Mouse (Mus musculus) heart, adult 18-20 months (tissue): Measurements from ENCODE around the gene Mrpl18. TPM values are rescaled to one million over a fixed set of nuclear protein-coding genes. Genes with fewer than 3 reads are reported as not detected.
A peak's percentile ranks its signal among the peaks of the same experiment; 100 is the strongest.
"Not testable (repeated sequence)": the region's sequence is repeated elsewhere in the genome, so short reads cannot be mapped to it uniquely, and the experiment has no call there.

Source experiments
- DNase-seq, 2 experiments: peaks; one replicate each; pipeline ENCODE4 v3.0.0; 2021 to 2022; ENCODE audit warnings: mixed read lengths in 1 of 2
- total RNA-seq, 2 experiments: library from RNA; stranded (reverse); gene quantifications; 2 replicates each; pipeline ENCODE4 v1.2.3; 2021

Mrpl18 gene
- total RNA-seq, 2 experiments from 2014 or later, result 163 to 179 TPM

DNA sequence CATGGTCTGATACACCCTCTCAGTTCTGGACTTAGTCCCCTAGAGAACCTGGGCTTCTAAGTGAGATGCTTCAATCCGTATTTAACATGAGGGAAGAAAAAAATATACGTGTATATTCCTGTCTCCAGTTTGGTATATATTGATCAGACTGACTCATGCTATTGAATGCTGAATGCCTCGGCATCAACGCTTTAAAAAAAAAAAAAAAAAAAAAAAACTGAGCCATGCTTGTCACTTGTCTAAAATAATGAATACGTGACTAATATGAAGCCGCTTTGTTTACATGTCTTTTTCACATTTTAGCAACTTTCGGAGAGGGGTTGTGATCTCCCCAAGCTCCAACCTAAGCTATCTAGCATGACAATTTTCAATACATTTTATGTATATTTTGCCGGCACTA lies 5.8 kb downstream of the Mrpl18 start:
- no peak for DNase-seq

DNA sequence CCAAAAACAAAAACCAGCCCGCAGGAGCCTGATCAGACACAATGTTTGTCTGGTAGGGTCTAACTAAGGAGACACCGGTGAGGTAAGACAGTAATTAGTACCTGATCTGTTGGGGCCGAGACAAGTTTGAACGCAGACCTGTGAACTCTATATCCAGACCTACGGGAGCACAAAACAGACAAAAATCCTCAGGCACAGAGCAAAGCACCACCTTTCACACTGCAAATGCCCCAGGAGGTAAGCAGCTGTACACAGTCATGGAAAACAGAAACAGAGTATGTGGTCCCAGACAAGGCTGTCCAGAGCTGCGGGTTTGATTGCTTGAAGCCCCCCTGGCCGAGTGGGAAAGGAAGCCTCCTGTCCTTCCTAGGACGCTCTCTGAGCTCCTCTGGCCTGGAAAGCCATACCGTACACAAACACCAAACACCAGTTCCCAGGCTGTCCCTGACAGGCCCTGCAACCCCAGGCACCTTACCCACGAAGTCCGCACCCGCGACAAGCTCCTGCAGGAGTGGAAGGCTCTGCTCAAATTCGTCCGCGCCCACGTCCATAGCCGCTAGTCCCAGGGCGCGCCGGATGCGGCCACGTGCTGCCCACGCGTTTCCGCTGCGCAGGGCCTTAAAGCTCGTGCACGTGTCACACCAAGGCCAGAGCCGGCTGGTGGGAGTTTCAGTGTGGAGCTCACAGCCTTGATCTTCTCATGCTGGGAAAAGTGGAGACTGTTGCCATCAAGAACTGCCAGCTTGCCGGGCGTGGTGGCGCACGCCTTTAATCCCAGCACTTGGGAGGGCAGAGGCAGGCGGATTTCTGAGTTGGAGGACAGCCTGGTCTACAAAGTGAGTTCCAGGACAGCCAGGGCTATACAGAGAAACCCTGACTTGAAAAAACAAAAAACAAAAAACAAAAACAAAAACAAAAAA lies 6.5 kb downstream of the Mrpl18 start, which contains the start of gene Pnldc1:
Gene Pnldc1 (minus strand): TSS at position 870 of the 920 bp plus-strand sequence.
- DNase-seq, result no peak

DNA sequence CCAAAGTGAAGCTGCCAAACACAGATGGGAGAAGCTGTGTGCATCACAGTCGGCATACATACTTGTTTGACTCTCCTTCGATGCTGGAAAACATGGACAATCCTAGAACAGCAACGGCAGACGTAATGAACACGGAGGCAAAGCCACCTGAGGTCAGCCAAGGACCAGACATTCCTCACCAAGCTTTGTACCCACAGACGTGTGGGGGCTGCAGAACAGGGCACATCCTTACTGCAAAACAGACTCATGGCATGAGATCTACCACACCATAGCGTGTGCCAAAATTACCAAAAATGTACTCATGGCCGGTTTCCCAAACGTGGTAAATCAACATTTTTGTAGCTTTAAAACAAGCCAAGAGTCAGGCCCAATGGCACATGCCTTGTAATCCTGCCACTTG lies 9.7 kb downstream of the Mrpl18 start:
- DNase-seq, result no peak

DNA sequence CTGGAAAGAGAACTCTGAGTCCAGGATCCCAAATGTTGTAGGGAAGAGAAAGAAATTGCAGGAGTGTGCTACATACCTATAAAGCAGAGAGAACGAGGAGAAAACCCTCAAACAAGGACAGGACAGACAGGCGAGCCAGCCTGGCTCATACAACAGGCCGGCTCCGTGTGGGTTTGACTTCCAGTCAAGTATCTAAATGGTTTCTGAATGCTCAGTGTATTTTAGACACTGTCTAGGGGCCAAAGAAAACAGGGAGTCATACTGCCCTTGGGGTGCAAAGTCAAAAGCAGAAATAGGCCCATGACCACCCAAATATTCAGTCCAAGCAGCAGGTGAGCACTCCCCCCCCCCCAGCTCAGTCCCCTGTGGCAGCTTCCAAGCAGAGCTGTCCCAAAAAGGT lies 10.3 kb downstream of the Mrpl18 start:
- DNase-seq, result no peak

DNA sequence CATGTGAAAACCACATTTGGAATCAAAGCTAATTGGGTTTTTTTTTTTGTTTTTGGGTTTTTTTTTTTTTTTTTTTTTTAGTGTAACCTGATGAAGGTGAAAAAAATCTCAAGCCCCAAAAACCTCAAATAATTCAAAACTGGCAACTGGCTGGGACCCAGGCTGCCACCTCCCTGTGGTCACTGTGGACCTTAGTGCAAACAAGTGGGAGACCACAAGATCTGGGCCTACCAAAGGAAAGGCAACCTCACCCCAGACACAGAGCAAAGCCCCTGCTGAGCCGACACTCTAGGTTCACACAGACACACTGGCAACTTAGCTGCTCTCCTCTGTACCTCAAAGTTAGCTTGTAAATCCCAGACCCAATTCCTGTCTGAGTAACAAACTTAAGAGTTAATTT lies 11.8 kb downstream of the Mrpl18 start:
- no peak for DNase-seq

DNA sequence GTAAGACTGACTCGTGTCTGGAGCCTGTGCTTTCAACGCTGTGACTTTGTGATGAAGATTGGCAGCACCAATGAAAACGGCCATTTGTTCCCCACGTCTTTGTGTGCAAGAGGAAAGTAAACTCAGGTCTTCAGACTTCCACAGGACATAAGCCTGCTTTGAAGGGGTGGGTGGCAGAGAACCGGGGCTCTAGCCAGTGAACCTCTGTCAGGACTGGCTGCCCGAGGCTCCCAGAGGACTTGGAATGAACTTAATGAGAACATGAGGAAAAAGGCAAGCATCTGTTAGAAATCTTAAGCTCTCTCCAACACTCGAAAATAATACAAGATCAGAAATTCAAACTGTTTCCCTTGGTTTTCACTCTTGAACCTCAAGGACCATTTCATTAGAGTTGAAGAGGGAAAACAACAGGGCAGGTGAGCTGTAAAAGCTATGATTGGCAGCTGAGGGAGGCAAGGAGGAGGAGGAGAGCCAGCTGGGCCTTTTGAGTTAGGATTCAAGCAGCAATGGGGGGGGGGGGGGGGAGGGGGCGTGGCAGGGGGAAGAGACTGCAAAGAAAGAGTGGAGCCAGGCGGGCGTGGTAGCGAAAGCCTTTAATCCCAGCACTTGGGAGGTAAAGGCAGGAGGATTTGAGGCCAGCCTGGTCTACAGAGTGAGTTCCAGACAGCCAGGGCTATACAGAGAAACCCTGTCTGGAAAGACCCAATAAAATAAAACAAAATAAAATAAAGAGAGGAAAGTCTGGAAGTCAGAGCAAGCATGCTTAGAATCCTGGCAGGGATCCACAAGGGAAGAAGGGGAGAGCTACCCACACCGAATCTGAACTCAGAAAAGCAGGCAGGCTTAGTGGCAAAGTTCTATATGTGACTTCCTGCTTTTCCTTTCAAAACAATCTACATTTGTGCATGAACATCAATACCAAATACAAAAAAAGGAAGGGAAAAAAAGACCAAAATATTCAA lies 12.5 kb downstream of the Mrpl18 start:
- DNase-seq, result no peak

DNA sequence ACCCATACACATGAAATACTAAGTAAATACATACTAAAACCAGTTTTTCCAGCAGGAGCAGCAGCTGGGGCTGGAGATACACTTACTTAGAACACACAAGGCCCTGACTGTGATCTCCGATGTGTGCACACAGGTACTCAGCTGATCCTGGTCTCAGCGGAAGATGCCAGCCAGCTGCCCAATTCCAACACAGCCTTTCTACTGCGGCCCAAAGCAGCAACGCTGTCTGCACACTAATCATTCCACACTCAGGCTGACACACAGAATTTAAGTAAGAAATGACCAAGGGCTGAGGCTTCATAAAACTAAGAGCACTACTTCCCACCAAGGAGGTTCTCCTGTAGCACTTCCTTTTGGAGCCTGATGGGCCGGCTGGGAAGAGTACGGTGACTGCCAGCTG lies 13.9 kb downstream of the Mrpl18 start:
- DNase-seq, result no peak

DNA sequence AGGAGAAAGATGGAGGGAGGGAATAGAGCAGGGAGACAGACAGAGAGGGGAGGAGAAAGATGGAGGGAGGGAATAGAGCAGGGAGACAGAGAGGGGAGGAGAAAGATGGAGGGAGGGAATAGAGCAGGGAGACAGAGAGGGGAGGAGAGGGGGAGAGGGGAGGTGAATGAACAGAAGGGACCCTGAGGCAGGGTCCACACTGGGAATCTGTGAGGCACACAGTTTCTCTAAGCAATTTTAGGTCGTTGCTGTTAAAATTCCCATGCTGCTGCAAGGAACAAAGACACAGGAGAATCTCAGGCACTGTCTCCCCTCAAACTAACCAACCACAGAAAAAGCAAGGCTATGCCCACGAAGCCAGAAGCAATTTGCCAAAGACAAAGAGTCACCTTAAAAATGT lies 17.5 kb downstream of the Mrpl18 start:
- DNase-seq, result not testable (repeated sequence)

DNA sequence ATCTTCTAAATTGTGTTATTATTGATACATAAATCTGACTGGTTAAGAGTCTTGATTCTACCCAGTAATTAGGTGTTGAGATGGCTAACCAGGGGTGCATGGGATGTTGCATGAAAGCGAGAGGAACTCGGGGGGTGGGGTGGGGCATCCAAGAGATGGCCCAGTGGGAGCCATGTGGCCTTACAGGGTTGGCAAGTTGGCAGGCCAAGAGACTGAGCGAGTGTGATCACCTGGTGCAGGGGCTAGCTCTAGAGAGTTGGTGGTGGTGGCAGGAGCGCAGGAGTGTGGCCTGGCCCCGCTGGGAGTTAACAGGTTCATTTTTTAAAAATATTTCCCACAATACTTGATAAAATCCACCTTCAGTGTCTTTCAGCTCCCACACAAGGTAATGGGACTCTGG lies 18.5 kb downstream of the Mrpl18 start:
- DNase-seq, result no peak

DNA sequence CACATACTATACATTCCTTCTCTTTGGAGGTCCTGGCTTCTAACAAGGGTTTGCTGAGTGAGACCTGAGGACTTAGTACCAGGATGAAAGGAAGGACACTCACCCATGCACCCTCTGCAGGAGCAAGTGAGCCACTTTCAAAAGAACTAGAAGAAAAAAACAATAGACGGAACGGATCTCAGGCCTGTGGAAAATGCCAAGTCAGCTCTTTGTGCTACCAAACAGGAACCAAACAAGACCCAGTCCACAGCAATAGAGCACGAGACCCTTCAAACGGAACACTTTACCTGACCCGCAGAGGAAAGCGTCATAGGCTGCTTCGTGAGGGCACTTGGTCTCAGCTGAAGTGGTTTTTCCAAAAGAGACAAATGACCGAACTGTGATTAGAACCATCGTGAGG lies 24.1 kb downstream of the Mrpl18 start:
- DNase-seq, result no peak

DNA sequence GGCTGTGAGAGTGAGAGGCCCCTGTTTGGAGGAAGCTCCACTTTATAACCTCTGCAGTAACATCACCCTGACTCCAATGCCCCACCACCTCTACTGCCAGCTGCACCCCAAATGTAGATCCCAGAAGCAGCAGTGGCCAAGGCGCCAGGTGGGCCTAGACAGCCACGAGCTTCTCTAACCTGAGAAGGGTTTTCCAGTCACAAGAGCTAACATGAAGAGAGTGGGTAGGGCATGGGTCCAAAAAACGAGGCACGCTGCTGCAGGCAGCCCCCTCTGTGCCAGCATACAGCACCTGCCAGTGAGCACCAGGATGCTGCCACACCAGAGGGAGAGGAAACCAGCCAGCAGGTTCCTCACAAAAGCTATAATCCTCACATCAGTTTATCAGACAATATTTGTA lies 25.1 kb downstream of the Mrpl18 start:
- no peak for DNase-seq

DNA sequence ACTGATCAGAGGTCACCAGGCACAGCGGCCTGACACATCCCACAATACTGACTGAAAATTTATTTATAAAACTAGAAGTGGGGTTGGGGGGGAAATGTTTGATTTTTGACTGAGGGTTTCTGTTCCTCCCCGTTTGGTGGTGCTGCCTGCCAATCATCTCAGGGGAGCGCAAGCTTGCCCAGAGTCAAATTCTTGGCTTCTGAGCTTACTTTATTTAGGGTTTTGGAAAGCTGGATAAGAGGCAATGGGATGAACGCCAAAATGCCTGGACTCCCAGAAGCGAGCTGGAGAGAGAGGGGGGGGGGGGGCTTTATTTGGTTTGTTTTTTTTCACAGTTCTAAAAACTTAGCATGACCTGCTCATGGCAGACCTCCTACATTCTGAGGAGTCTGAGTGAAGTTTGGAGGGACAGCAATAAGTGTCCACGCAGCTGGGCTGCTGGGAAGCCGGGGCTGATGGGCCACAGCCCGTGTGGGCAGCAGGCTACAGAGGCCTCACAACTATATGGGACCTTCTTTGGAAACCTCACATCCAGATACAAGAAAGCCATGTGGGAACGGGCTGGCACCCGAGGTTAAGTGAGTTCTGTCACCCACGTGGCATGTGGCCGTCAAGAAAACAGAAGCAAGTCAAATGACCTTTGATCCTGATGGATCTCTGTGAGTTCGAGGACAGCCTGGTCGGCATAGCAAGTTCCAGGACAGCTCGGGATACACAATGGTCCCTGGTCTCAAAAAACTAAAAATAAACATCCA lies 28.9 kb downstream of the Mrpl18 start:
- DNase-seq, result peak; percentile 56 to 69

DNA sequence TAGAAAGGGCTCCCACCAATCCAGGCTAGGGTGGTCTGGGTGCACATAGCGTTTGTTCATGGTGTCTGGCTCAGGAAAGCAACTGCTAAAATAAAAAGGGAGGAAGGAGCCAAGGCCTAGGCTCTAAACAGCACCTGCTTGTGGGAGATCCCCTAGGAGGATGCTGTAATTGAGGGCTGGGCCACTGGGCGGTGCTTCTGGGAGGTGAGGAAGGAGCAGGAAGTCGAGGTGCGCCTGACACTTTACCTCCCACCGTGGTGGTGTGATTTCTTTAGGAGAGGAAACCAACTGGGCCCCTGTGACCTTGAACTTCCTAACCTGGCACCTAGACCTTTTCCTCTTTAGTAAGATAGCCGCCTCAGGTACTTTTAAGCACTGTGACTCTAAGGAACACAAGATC lies 29.5 kb downstream of the Mrpl18 start:
- no peak for DNase-seq

DNA sequence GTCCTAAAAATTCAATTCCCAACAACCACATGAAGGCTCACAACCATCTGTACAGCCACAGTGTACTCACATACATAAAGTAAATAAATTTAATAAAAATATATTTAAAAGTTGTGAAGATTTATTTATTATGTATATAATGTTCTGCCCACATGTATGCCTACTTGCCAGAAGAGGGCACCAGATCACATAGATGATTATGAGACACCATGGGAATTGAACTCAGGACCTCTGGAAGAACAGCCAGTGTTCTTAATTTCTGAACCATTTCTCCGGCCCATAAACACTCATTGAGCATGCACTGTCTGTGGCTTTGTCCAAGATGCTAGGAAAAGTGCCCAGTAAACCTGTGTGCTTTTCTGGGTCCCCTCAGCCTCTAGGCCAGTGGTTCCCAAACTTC lies 34.9 kb downstream of the Mrpl18 start:
- no peak for DNase-seq

DNA sequence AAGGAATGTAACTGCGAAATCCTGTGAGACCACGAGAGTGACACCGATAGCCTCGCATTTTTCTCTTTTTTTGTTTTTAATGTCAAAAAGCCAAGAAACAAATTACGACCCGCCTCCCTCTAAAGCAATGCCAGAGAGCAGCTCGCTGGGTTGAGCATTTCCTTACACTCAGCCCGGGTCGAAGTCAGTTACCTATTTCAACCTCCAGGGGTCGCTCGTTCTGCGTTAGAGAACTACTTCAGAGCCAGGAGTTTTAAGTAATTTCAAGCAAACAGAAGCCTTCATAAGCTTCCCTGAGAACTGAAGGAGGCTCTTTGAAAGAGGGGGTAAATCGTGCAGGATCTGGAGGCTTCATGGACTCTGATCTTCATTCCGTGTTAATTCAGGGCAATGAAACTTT lies 36.0 kb downstream of the Mrpl18 start:
- DNase-seq, result peak; percentile 79 to 90

DNA sequence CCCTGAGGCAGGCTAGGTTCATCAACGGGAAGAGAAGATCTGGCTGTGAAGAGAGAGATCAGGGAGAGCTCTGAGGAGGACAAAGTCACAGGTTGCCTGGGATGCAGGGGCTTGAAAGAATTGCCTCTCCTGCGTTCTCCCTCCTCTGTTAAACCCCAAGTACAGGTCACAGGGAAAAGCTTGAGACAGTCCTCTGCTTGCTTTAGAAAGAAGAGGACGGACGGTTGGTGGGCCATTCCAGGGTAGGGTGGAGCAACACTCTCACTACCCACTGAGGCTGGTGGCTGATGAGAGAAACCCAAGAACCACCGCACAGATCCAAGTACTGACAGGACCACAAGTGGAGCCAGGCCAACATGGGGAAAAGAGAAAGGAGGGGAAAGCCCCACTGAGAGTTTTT lies 40.4 kb downstream of the Mrpl18 start, which contains the start of gene Mrgprh:
Gene Mrgprh (plus strand): TSS at position 301 of the 400 bp plus-strand sequence.
- DNase-seq, result no peak

DNA sequence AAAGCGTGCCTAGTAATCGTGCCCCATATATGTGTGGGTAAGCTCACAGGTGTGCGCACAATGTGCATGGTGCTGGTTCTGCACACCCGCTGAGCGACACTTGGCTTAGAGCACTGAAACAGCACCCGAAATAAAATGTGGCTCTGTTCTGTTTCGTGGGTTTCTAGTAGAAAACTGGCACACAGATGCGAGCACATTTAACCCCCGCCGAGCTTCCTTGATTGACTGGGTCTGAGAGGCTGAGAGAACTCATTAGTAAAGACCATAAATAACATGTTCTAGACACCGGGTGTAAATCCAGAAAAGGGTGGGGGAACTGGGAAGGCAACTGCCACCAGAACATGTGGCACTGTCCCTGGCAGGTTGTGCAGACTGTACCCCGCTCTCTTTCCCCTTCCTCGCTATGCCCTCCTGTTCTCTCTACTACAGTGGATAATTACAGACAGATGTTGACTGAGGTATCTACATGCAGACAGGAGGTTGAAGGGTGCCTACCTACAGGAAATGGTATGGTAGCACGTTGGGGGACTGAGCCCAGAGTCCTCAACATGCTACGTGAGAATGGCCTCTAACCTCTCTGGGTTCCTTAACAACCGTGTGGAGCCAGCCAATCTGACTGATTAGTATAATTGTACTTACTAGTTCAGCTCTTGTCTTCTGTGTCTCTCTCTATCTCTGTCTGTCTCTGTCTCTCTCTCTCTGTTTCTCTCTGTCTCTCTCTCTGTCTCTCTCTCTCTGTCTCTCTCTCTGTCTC lies 43.7 kb downstream of the Mrpl18 start:
- no peak for DNase-seq

DNA sequence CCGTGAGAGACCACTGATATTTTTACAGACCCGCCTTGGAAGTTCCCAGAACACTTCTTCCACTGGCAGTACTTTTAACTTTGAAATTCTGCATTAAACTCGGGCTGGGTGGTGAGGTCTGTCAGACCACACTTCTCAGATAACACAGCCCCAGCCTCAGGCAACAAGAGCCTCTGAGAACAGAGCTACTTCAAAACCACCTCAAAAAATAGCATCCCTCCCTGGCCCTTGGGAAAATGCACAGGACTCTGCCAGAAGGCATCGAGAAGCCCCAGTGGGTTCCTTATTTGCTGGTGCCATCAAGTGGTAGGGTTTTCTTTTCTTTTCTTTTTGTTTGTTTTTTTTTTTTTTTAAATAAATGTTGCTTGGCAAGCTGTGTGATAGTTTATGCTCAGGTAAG lies 47.5 kb downstream of the Mrpl18 start:
- no peak for DNase-seq

DNA sequence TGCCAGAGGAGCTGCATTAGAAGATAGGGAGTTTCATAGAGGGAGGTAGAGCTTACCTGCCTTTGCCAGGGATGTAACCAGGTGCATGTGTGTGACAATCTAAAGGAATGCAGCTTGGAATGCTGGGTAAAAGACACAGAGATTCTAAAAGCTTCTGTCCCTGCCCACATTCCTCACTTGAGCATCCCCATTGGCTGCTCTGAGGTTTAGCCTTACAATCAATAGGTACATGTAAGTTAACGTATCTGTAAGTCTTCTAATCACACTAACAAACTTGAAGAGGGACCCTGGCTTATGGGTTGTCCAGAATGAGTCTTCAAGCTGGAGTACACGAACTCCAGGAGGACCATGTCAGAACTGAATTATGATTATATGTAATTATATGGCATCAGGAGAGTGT lies 48.1 kb downstream of the Mrpl18 start, which contains the start of gene Mas1:
Gene Mas1 (minus strand): TSS at position 101 of the 400 bp plus-strand sequence.
- DNase-seq, result no peak

DNA sequence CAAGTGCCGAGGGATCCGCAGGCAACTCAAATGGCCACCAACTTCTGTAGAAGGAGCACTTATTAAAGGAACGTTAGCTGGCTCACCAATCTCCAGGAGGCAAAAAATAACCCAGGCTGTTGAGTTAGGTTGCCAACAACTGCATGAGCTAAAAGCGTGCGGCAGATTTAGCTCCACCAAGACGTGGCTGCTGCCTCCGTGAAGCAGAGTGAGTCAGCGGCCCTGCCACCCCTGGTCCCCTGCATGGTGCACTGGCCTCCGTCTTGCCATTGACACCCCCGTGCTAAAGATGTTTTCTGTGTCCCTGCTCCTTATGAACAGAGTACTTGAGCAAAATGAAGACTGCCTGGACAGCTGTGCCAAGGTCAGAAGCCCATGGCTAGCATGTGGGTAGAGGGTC lies 49.3 kb downstream of the Mrpl18 start:
- DNase-seq, result peak; percentile 50 to 65

DNA sequence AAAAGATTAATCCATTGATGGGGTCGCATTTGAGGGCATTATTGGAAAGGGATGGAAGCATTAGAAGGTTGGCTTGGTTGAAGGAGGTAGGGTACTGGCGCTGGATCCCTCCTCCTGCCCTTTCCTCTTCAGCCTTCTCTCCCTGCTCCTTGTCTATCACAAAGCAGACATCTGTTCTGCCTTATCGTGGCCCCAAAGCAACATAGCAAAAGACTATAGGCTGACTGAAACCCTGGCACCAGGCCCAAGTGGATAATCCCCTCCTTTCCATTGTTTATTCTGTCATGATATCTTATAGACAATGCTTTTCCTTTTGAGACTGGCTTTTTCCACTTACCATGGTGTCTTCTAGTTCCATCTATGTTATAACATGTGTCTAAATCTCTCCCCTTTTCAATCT lies 50.7 kb downstream of the Mrpl18 start:
- no peak for DNase-seq
